Mouse (Mus musculus) limb, embryonic 14.5 days (tissue): Measurements from ENCODE around the gene G6pc3. TPM values are rescaled to one million over a fixed set of nuclear protein-coding genes. Genes with fewer than 3 reads are reported as not detected.
"Not testable (repeated sequence)": the region's sequence is repeated elsewhere in the genome, so short reads cannot be mapped to it uniquely, and the experiment has no call there.

ENCODE experiments used
- ATAC-seq: fragments of 200-750 bp; cut with Nextera tagmentation; 2 replicates; pipeline ENCODE4 v1.8.0; 2017; ENCODE audit warnings: low read depth, moderate number of reproducible peaks, moderate TSS enrichment; ENCODE audit not compliant: low FRiP score
- DNase-seq: peaks from one replicate; pipeline ENCODE4 v3.0.0-alpha.2; 2015; ENCODE audit warnings: low spot score
- H3K27ac ChIP-seq: fragments of 300-500 bp; sonication (generic); replicated peaks from 2 replicates; pipeline ENCODE4 v1.5.1; 2014; ENCODE audit warnings: low read depth, mild to moderate bottlenecking, low read length, moderate library complexity, mixed read lengths
- H3K27me3 ChIP-seq: fragments of 300-500 bp; sonication (generic); 2 replicates; pipeline ENCODE4 v1.6.1; 2014; ENCODE audit warnings: low read length, mixed read lengths; ENCODE audit not compliant: control insufficient read depth, insufficient read depth
- H3K36me3 ChIP-seq: fragments of 300-500 bp; sonication (generic); 2 replicates; pipeline ENCODE4 v1.6.1; 2014; ENCODE audit warnings: mild to moderate bottlenecking, low read length, moderate library complexity, mixed read lengths; ENCODE audit not compliant: control insufficient read depth, insufficient read depth
- H3K4me1 ChIP-seq: fragments of 300-500 bp; sonication (generic); 2 replicates; pipeline ENCODE4 v1.6.1; 2014; ENCODE audit warnings: antibody characterized with exemption, low read length, mixed read lengths; ENCODE audit not compliant: control insufficient read depth, insufficient read depth
- H3K4me2 ChIP-seq: fragments of 300-500 bp; sonication (generic); replicated peaks from 2 replicates; pipeline ENCODE4 v1.6.1; 2014; ENCODE audit warnings: low read depth, mild to moderate bottlenecking, low read length, moderate library complexity; ENCODE audit not compliant: severe bottlenecking
- H3K4me3 ChIP-seq: fragments of 300-500 bp; sonication (generic); replicated peaks from 2 replicates; pipeline ENCODE4 v1.5.1; 2014; ENCODE audit warnings: low read length
- H3K9ac ChIP-seq: fragments of 300-500 bp; sonication (generic); 2 replicates; pipeline ENCODE4 v1.6.1; 2014; ENCODE audit warnings: mild to moderate bottlenecking, low read depth, low read length, moderate library complexity; ENCODE audit not compliant: severe bottlenecking
- H3K9me3 ChIP-seq: fragments of 300-500 bp; sonication (generic); 2 replicates; pipeline ENCODE4 v1.6.1; 2016; ENCODE audit warnings: low read length; ENCODE audit not compliant: control insufficient read depth
- POLR2A ChIP-seq: fragments of 200-500 bp; IDR thresholded peaks from 2 replicates; pipeline ENCODE4 v1.8.0; 2012; ENCODE audit warnings: inconsistent platforms, mild to moderate bottlenecking, moderate library complexity, borderline replicate concordance; ENCODE audit not compliant: insufficient read depth, insufficient read length; ENCODE audit errors: extremely low read depth
- WGBS: fragments of 180-500 bp; shearing (Covaris S2); extraction: QIAGEN DNeasy Blood & Tissue Kit; methylation state at CpG from one replicate; pipeline ENCODE4 v1.1.7; 2014; 5-methylcytosine and 5-hydroxymethylcytosine counted together
- polyA plus RNA-seq, 2 experiments: library from polyadenylated mRNA; depleted of rRNA in 1 of 2; stranded (reverse) in 1 of 2; unstranded in 1 of 2; fragments of >200 nt; fragmentation: Nextera tagmentation in 1 of 2; extraction: Ambion mirVana in 1 of 2; gene quantifications; 2 replicates each; pipeline versions ENCODE4 v1.2.1 to v1.2.3; 2012 to 2014

The G6pc3 gene
- polyA plus RNA-seq, 2 experiments = 27.6 to 42.7 TPM

GRCm38 (mm10) chr11:102146005-102146404, 43.4 kb upstream of the G6pc3 start:
- TF ChIP-seq POLR2A = no peak
- no peaks in the 10 kb centered on the region for H3K36me3 ChIP-seq
- WGBS = 3% methylated on average over 16 of the region's 16 CpGs
- H3K27ac ChIP-seq = no peak overlapping the region
- H3K4me1 ChIP-seq = peaks cover 12% of the 10 kb centered on the region
- ATAC-seq = no peak
- peaks cover 58% of the 10 kb centered on the region for H3K27me3 ChIP-seq
- peak overlapping the region; percentile 31 for H3K4me3 ChIP-seq
- H3K4me2 ChIP-seq = peak overlapping the region; percentile 48; the same call in 1 of the 2 replicates
- DNase-seq = no peak
- no peak overlapping the region for H3K9ac ChIP-seq
- no peaks in the 10 kb centered on the region for H3K9me3 ChIP-seq

- TF ChIP-seq POLR2A = no peak
- Histone ChIP-seq H3K9me3 (no peaks in the 10 kb centered on the region), H3K27me3 (peaks cover 58% of the 10 kb centered on the region), H3K27ac (no peak overlapping the region), H3K4me2 (no peak overlapping the region), H3K4me1 (peaks cover 12% of the 10 kb centered on the region), H3K4me3 (no peak overlapping the region), H3K36me3 (no peaks in the 10 kb centered on the region), H3K9ac (no peak overlapping the region)
- DNase-seq (no peak), ATAC-seq (no peak)
- WGBS = 10% methylated on average over 17 of the region's 17 CpGs
These were observed 42.9 kb upstream of the G6pc3 start for GRCm38 (mm10) chr11:102146531-102146930.

- DNase-seq (no peak), ATAC-seq (no peak)
- Histone ChIP-seq H3K9me3 (no peaks in the 10 kb centered on the region), H3K4me3 (peak overlapping the region; percentile 11; the same call in 1 of the 2 replicates), H3K4me2 (peak overlapping the region; percentile 19; the same call in 1 of the 2 replicates), H3K36me3 (peaks cover 3% of the 10 kb centered on the region; the same call in 1 of the 2 replicates), H3K4me1 (peaks cover 12% of the 10 kb centered on the region), H3K27ac (no peak overlapping the region), H3K27me3 (peaks cover 58% of the 10 kb centered on the region), H3K9ac (no peak overlapping the region)
- TF ChIP-seq POLR2A = no peak
- 10% methylated on average over 34 of the region's 34 CpGs for WGBS
These were observed 42.0 kb upstream of the G6pc3 start for GRCm38 (mm10) chr11:102147213-102147989.

GRCm38 (mm10) chr11:102156039-102156785, 33.2 kb upstream of the G6pc3 start, which contains the start of gene Tmem101:
Gene Tmem101 (minus strand): TSS chr11:102156404.
- Histone ChIP-seq H3K4me3 (peak within 1 kb of the TSS; percentile 72), H3K4me2 (peak within 1 kb of the TSS; percentile 84), H3K36me3 (peaks cover 29% of the 10 kb centered on the region), H3K27me3 (no peaks in the 10 kb centered on the region), H3K27ac (peak within 1 kb of the TSS; percentile 67; the same call in 1 of the 2 replicates), H3K4me1 (peaks cover 5% of the 10 kb centered on the region; the same call in 1 of the 2 replicates), H3K9ac (peak within 1 kb of the TSS; percentile 70), H3K9me3 (no peaks in the 10 kb centered on the region)
- TF ChIP-seq POLR2A = peak; percentile 38; the same call in 1 of the 2 replicates
- peak; percentile 87 for ATAC-seq
- DNase-seq = peak; percentile 92
- under 1% methylated on average over 37 of the region's 37 CpGs for WGBS

- Histone ChIP-seq H3K4me3 (peak overlapping the region; percentile 72), H3K27me3 (no peaks in the 10 kb centered on the region), H3K9ac (no peak overlapping the region), H3K4me1 (peaks cover 5% of the 10 kb centered on the region; the same call in 1 of the 2 replicates), H3K4me2 (no peak overlapping the region), H3K36me3 (peaks cover 34% of the 10 kb centered on the region), H3K27ac (no peak overlapping the region), H3K9me3 (no peaks in the 10 kb centered on the region)
- WGBS = 2% methylated on average over 1 of the region's 1 CpGs
- DNase-seq = no peak
- no peak for TF ChIP-seq POLR2A
- no peak for ATAC-seq
These were observed 32.7 kb upstream of the G6pc3 start for GRCm38 (mm10) chr11:102156786-102157089.

- 69% methylated on average over 2 of the region's 2 CpGs for WGBS
- not testable (repeated sequence) for DNase-seq, ATAC-seq, H3K4me1 ChIP-seq, H3K9me3 ChIP-seq, H3K9ac ChIP-seq, H3K4me3 ChIP-seq, H3K4me2 ChIP-seq, H3K27me3 ChIP-seq, H3K27ac ChIP-seq
- peaks cover 35% of the 10 kb centered on the region for H3K36me3 ChIP-seq
These were observed 31.4 kb upstream of the G6pc3 start for GRCm38 (mm10) chr11:102158024-102158423.
